Mouse (Mus musculus): Measurements from ENCODE around the gene Zswim3. TPM values are rescaled to one million over a fixed set of nuclear protein-coding genes. Genes with fewer than 3 reads are reported as not detected.
A peak's percentile ranks its signal among the peaks of the same experiment; 100 is the strongest.
"Not testable (repeated sequence)": the region's sequence is repeated elsewhere in the genome, so short reads cannot be mapped to it uniquely, and the experiment has no call there.

Gene Zswim3
- polyA plus RNA-seq, 1 experiment, result 10.1 TPM

DNA sequence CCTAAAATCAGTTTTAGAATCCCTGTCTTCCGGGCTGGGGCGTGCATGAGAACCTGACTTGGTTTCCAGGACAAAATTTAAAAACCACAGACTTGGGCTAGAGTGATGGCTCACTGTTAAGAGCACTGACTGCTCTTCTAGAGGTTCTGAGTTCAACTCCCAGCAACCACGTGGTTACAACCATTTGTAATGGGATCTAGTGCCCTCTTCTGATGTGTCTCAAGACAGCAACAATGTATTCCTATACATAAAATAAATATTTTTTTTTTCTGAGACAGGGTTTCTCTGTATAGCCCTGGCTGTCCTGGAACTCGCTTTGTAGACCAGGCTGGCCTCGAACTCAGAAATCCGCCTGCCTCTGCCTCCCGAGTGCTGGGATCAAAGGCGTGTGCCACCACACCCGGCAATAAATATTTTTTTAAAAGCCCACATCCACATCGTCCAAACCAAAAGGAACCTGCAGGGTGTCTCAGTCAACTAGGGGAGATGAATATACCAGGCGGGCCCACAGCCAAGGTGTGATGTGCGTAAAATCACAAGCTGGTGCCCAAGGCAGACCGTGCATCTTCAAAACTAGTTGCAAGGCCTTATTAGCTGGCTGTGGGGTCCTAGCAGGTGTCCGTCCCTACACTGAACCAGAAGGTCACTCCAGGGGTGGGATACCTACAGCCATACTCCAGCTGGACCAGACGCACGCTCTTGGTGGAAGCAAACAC, 27.3 kb downstream of the Zswim3 start:
- TF ChIP-seq CTCF (IDR thresholded peaks at IDR 0.05; ENCODE audit: borderline replicate concordance, extremely low read depth, insufficient read depth, insufficient read length) (no peak), POLR2A (IDR thresholded peaks at IDR 0.05; ENCODE audit: borderline replicate concordance, extremely low read depth, insufficient read depth, insufficient read length, poor library complexity, severe bottlenecking) (no peak)
- no peak for DNase-seq (ENCODE audit: low read depth)

DNA sequence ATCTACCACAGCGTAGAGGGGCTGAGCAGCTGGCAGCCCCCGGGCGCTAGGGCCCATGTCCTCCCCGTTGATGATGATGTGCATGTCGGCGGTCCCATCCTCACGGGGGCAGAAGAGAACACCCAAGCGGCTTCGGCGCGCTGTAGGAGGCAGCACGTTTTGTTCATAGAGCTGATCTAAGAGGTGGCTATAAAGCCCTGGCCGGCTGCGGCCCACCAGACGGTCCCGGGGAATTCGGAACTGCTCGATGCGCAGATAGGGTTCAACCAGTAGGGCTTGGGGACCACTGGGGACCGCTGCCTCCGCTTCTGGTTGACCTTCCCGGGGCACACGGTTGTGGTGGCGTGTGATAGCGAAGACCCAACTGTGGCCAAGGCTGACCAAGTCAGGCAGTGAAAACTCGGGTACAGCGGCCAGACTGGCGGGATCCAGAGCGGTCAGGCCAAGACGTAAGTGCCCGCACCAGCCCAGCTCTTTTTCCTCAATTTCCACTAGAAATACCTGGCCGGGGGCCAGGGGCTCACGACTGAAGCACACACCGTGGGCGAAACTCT, 27.9 kb downstream of the Zswim3 start, which contains the start of gene Ctsa:
Gene Ctsa (plus strand): TSS at position 126 of the 554 bp plus-strand sequence.
- TF ChIP-seq POLR2A (IDR thresholded peaks at IDR 0.05; ENCODE audit: borderline replicate concordance, extremely low read depth, insufficient read depth, insufficient read length, poor library complexity, severe bottlenecking) (peak; percentile 39; the same call in 1 of the 2 replicates), CTCF (IDR thresholded peaks at IDR 0.05; ENCODE audit: borderline replicate concordance, extremely low read depth, insufficient read depth, insufficient read length) (peak; percentile 47; the same call in 1 of the 2 replicates)
- DNase-seq (ENCODE audit: low read depth), result peak; percentile 86

DNA sequence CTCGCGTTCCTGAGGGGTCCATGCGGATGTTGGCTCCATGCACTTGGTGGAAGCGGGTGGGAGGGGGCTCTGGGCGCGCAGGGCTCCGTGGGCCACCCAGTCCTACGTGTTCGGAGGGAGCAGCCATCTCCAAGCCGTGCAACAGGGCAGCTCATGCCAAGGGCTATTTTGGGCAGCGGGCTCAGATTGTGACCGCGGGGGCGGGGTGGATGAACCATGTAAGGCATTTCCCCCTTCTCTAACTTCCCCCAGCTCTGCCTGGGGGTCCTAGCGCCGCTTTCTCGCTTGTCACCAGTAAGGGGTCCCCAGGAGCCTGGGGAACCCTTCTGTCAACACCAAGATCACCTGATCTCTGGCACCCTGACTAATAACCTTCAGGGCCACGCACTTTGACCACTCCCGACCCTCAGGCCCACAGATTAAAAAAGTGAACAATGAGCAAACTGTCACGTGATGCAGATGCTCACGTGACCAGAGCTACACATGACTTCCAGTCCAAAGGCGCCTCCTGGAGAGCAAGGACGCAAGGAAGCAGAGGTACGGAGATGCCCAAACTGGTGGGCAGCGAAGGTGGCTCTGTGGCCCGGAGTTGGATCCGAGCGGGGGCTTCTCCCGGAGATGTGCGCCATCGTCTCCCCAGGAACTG, 28.5 kb downstream of the Zswim3 start, which contains the start of gene Neurl2:
Gene Neurl2 (minus strand): TSS at position 143 of the 646 bp plus-strand sequence.
- TF ChIP-seq CTCF (IDR thresholded peaks at IDR 0.05; ENCODE audit: borderline replicate concordance, extremely low read depth, insufficient read depth, insufficient read length), result no peak
- TF ChIP-seq POLR2A (IDR thresholded peaks at IDR 0.05; ENCODE audit: borderline replicate concordance, extremely low read depth, insufficient read depth, insufficient read length, poor library complexity, severe bottlenecking), result peak; percentile 35; the same call in 1 of the 2 replicates
- peak; percentile 97 for DNase-seq (ENCODE audit: low read depth)

DNA sequence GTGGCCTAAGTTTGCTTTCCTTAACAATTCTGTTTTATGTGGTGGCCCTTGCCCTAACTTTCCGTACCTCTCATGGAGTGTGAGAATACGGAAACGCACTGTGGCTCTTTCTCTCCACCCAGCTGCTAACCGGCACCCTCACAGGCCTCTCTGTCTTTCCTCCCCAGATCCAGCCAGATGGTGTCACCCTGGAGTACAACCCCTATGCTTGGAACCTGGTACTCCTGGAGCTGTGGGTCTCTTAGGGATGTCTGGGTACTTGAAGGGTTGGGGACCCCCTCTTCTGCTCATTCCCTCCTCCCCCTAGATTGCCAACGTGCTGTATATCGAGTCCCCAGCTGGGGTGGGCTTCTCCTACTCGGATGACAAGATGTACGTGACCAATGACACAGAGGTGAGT, 29.6 kb downstream of the Zswim3 start:
- DNase-seq (ENCODE audit: low read depth), result no peak
- TF ChIP-seq CTCF (IDR thresholded peaks at IDR 0.05; ENCODE audit: borderline replicate concordance, extremely low read depth, insufficient read depth, insufficient read length), result no peak
- TF ChIP-seq POLR2A (IDR thresholded peaks at IDR 0.05; ENCODE audit: borderline replicate concordance, extremely low read depth, insufficient read depth, insufficient read length, poor library complexity, severe bottlenecking), result no peak

DNA sequence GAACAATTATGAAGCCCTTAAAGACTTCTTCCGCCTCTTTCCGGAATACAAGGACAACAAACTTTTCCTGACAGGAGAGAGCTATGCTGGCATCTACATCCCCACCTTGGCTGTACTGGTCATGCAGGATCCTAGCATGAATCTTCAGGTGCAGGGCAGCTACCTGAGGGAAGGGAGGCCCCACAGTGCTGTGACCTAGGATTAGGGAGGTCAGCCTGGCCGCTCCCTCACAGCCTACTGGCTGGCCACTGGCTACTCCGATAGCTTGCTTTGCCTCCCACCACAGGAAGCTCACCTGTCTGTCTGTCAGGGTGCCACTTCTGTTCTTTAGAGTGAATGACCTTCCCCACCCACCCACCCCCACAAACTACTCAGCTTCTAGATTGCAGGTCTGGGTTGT, 30.3 kb downstream of the Zswim3 start:
- TF ChIP-seq CTCF (IDR thresholded peaks at IDR 0.05; ENCODE audit: borderline replicate concordance, extremely low read depth, insufficient read depth, insufficient read length) (no peak), POLR2A (IDR thresholded peaks at IDR 0.05; ENCODE audit: borderline replicate concordance, extremely low read depth, insufficient read depth, insufficient read length, poor library complexity, severe bottlenecking) (no peak)
- DNase-seq (ENCODE audit: low read depth), result no peak

DNA sequence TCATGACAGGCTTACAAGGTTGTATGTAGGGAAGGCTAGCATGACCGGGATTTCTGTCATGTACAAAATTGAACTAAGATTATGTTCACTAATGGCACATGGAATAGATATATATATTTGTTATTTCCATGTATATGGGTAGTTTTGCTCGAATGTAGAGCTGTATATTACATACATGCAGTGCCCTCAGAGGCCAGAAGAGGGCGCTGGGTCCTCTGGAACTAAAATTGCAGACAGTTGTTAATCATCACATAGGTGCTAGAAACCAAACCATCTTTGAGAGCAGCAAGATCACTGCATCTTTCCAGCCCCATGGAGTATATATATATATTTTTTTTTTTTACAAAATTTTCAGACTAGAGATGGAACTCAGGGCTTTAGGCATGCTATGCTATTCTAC, 40.9 kb downstream of the Zswim3 start:
- no peak for DNase-seq (ENCODE audit: low read depth)
- TF ChIP-seq CTCF (IDR thresholded peaks at IDR 0.05; ENCODE audit: borderline replicate concordance, extremely low read depth, insufficient read depth, insufficient read length) (peak; percentile 40; the same call in 1 of the 2 replicates), POLR2A (IDR thresholded peaks at IDR 0.05; ENCODE audit: borderline replicate concordance, extremely low read depth, insufficient read depth, insufficient read length, poor library complexity, severe bottlenecking) (no peak)

DNA sequence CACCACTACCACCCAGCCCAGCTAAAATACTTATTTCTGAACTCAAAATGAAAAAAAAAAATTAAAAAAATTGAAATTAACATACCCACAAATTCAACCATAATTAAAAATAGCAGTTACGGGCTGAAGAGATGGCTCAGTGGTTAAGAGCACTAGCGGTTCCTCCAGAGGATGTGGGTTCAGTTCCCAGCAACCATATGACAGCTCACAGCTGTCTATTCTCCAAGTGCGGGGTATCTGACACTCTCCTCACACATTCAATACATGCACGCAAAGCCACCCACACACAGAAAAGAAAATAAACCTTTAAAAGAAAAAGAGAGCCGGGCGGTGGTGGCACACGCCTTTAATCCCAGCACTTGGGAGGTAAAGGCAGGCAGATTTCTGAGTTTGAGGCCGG, 45.2 kb downstream of the Zswim3 start:
- TF ChIP-seq POLR2A (IDR thresholded peaks at IDR 0.05; ENCODE audit: borderline replicate concordance, extremely low read depth, insufficient read depth, insufficient read length, poor library complexity, severe bottlenecking) (no peak), CTCF (IDR thresholded peaks at IDR 0.05; ENCODE audit: borderline replicate concordance, extremely low read depth, insufficient read depth, insufficient read length) (no peak)
- DNase-seq (ENCODE audit: low read depth), result no peak

DNA sequence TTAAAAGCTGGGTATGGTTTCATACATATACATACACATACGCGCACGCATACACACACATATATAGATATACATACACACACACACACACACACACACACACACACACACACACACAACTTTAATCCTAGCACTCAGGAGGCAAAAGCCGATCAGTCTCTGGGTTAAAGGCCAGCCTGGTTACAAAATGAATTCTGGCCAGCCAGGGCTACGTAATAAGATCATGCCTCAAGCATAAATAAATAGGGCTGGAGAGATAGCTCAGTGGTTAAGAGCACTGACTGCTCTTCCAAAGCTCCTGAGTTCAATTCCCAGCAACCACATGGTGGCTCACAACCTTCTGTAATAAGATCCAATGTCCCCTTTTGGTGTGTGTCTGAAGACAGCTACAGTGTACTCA, 50.7 kb downstream of the Zswim3 start:
- not testable (repeated sequence) for DNase-seq (ENCODE audit: low read depth)

DNA sequence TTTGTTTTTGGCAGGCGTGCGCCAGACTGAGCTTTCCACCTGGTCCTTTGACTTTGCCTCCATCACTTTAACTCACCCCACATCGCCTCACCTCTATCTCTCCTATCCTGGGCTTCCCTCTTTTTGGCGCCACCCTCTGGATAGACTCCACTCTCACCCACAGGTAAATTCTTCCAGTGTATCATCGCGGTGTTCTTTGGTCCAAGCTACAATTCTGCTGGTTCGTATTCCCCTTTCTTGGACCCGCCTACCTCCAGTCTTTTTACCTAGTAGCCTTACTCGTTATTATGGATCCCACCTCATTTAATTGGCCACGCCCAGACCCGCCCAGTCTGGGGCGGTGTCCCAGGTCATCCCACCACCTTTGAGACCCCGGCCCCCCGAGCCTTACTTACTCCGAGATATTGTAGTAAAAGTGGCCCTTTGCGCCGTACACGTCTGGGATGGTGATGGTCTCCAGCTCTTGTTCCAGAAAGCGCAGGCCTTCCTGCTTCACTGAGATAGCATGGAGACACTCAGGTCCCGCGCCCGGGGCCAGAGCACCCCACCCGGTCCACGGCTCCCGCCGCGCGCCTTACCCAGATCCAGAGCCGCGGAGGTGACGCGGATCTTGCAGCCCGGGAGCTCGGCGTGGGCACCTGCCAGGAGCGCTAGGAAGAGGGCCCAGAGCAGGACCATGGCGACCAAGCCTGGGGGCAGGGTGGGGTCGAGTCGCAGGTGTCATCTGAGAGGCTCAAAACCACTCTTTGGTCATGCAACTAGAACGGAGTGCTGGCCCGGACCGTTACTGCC, 51.6 kb downstream of the Zswim3 start:
- no peak for TF ChIP-seq CTCF (IDR thresholded peaks at IDR 0.05; ENCODE audit: borderline replicate concordance, extremely low read depth, insufficient read depth, insufficient read length)
- TF ChIP-seq POLR2A (IDR thresholded peaks at IDR 0.05; ENCODE audit: borderline replicate concordance, extremely low read depth, insufficient read depth, insufficient read length, poor library complexity, severe bottlenecking), result no peak
- no peak for DNase-seq (ENCODE audit: low read depth)

DNA sequence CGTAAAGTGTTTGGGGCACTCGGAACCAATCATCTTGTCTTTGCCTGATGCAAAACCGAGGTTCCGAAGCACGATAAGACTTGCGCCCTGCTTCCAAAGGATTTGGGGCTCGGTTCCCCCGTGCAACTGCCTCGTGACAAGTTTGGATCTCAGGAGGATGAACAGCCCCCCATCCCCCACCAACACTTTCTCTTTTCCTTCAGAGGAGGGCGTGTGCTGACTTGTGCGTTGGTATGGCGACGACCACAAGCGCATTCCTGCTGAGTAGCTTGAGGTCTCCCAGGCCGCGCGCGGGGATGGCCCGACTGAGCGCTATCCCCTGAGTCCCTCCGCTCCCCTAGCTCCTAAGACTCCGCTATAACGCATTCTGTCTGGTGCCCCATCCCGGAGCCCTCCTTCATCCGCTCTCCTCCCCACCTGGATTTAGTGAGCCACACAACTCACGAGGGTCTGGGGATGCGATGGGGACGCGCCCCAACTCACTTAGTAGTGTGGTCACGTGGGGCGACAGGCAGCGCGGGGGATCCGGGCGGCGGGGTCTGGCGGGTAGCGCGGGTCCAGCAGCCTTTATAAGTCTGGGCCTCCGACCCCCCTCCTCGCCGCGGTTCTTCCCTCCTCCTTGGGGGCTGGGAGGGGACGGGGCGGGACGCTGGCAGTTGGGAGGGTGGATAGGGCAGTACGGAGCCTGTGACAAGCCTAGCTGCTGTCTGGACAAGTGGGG, 52.4 kb downstream of the Zswim3 start, which contains the start of gene Pltp:
Gene Pltp (minus strand): TSS at position 611 of the 721 bp plus-strand sequence.
- DNase-seq (ENCODE audit: low read depth), result peak; percentile 71
- TF ChIP-seq CTCF (IDR thresholded peaks at IDR 0.05; ENCODE audit: borderline replicate concordance, extremely low read depth, insufficient read depth, insufficient read length) (no peak), POLR2A (IDR thresholded peaks at IDR 0.05; ENCODE audit: borderline replicate concordance, extremely low read depth, insufficient read depth, insufficient read length, poor library complexity, severe bottlenecking) (no peak)

Data from brain, embryonic 14.5 days (tissue).